Mouse (Mus musculus) spleen, adult 2 months (tissue): ENCODE results near the gene Numb. TPM values are rescaled to one million over a fixed set of nuclear protein-coding genes. Genes with fewer than 3 reads are reported as not detected.

Source experiments
- DNase-seq, 2 experiments: peaks; one replicate each; pipeline versions ENCODE4 v3.0.0 to v3.0.0-alpha.2; 2012 to 2021; ENCODE audit warnings: low spot score in 2 of 2, low read depth in 1 of 2
- H3K27ac ChIP-seq: fragments of 200-500 bp; 2 replicates; pipeline ENCODE4 v1.5.1; 2012; ENCODE audit warnings: low read length, inconsistent platforms; ENCODE audit not compliant: insufficient read depth
- H3K27me3 ChIP-seq: fragments of 200-500 bp; 2 replicates; pipeline ENCODE4 v1.6.1; 2012; ENCODE audit warnings: mild to moderate bottlenecking, moderate library complexity, low read length, inconsistent platforms; ENCODE audit not compliant: control insufficient read depth, insufficient read depth
- H3K36me3 ChIP-seq: fragments of 200-500 bp; 2 replicates; pipeline ENCODE4 v1.6.1; 2012; ENCODE audit warnings: mild to moderate bottlenecking, low read length, inconsistent platforms; ENCODE audit not compliant: control insufficient read depth, insufficient read depth
- H3K4me1 ChIP-seq: fragments of 200-500 bp; 2 replicates; pipeline ENCODE4 v1.6.1; 2011; ENCODE audit warnings: inconsistent platforms; ENCODE audit not compliant: control insufficient read depth, insufficient read depth, insufficient read length
- H3K4me3 ChIP-seq: fragments of 200-500 bp; 2 replicates; pipeline ENCODE4 v1.5.1; 2011; ENCODE audit warnings: mild to moderate bottlenecking, inconsistent platforms; ENCODE audit not compliant: insufficient read depth, insufficient read length; ENCODE audit errors: extremely low read depth
- CTCF ChIP-seq: fragments of 200-500 bp; IDR thresholded peaks from 2 replicates; pipeline ENCODE4 v1.5.1; 2011; ENCODE audit warnings: mild to moderate bottlenecking, inconsistent platforms; ENCODE audit not compliant: insufficient read depth, insufficient read length, insufficient replicate concordance; ENCODE audit errors: extremely low read depth
- POLR2A ChIP-seq: fragments of 200-500 bp; IDR thresholded peaks from 2 replicates; pipeline ENCODE4 v1.6.1; 2011; ENCODE audit warnings: low read depth, low read length, inconsistent platforms
- WGBS: fragments of 180-500 bp; shearing (Covaris S2); methylation state at CpG from one replicate; pipeline ENCODE4 v1.1.7; 2018; 5-methylcytosine and 5-hydroxymethylcytosine counted together
- polyA plus RNA-seq: library from polyadenylated mRNA; depleted of rRNA; stranded (reverse); fragments of >200 nt; gene quantifications from 2 replicates; pipeline ENCODE4 v1.2.3, GENCODE M21; 2012

Numb gene
- polyA plus RNA-seq, 1 experiment = 24.5 TPM

DNA sequence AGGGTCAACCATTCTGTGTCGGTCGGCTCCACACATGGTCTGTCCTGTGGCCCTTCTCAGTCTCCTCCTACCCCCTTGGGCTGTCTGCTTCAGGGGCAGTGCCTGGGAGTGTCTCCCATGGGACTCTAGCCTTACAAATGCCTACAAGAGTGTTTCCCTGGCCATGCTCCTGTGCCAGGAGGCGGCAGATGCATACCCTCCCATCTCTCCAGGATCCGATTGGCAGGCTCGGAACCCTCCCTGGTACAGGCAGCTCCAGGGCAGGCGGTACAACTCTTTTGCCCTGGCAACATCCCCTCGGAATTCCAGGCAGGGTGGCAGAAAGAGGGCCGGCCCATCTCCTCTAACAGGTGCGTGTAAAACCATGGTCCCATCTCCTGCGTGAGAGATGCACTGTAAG lies 139.1 kb downstream of the Numb start:
- Histone ChIP-seq H3K27ac (no peak overlapping the region), H3K27me3 (no peaks in the 10 kb centered on the region), H3K4me3 (no peak overlapping the region), H3K36me3 (no peaks in the 10 kb centered on the region), H3K4me1 (no peaks in the 10 kb centered on the region)
- no peak for DNase-seq
- 89% methylated on average over 10 of the region's 10 CpGs for WGBS
- no peak for TF ChIP-seq CTCF
- TF ChIP-seq POLR2A = no peak

DNA sequence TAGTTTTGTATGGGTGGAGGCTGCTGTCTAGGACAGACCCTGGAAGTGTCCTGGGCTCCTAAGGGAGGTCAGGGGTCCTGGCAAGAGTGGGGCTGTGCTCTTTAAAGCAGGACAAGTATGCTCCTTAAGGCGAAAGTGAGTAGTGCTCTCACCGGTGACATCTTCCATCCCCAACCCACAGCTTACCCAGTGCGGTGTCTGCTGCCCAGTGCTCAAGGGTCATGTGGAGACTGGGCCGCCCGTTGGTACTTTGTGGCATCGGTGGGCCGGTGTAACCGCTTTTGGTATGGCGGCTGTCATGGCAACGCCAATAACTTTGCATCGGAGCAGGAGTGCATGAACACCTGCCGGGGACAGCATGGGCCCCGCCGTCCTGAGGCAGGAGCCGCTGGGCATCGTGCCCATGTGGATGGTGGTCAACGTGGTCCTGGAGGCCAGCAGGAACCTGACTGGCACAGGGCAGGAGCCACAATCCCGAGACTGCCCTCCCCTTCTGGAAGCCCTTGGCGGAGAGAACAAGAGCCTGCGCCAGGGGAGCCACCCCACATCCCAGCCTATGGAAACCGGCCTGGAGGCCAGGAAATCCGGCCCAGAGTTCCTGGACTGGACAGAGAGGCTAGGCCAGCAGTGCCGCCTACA lies 140.0 kb downstream of the Numb start:
- H3K4me1 ChIP-seq = no peaks in the 10 kb centered on the region
- 85% methylated on average over 23 of the region's 23 CpGs for WGBS
- H3K27ac ChIP-seq = no peak overlapping the region
- no peaks in the 10 kb centered on the region for H3K27me3 ChIP-seq
- no peak for DNase-seq
- no peak overlapping the region for H3K4me3 ChIP-seq
- H3K36me3 ChIP-seq = no peaks in the 10 kb centered on the region
- TF ChIP-seq POLR2A (no peak), CTCF (no peak)

GRCm38 (mm10) chr12:83781204-83781603 lies 140.5 kb downstream of the Numb start:
- DNase-seq = no peak
- Histone ChIP-seq H3K4me1 (no peaks in the 10 kb centered on the region), H3K4me3 (no peak overlapping the region), H3K27me3 (no peaks in the 10 kb centered on the region), H3K36me3 (no peaks in the 10 kb centered on the region), H3K27ac (no peak overlapping the region)
- WGBS = 93% methylated on average over 7 of the region's 7 CpGs
- TF ChIP-seq POLR2A = no peak
- no peak for TF ChIP-seq CTCF

- Histone ChIP-seq H3K27ac (no peak overlapping the region), H3K4me3 (no peak overlapping the region), H3K27me3 (no peaks in the 10 kb centered on the region), H3K36me3 (no peaks in the 10 kb centered on the region), H3K4me1 (no peaks in the 10 kb centered on the region)
- 87% methylated on average over 3 of the region's 3 CpGs for WGBS
- TF ChIP-seq POLR2A (no peak), CTCF (no peak)
- DNase-seq = no peak
Observed at GRCm38 (mm10) chr12:83780181-83780580, 141.6 kb downstream of the Numb start.

DNA sequence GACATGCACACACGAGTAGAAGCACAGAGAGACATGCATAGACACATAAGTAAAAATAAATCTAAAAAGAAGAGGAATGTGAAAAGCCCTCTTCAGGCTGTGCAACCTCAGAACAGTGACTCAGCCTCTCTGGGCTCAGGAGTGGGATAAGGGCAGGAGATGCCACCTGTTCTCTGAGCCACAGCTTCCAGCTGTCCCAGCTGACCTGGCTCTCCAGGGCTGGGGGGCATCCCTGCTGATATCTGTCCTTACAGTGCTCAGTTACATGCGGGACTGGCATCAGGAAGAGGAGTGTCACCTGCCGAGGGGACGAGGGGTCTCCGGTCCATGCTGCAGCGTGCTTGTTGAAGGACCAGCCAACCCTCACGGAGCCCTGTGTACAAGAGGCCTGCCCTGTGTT lies 145.0 kb downstream of the Numb start:
- Histone ChIP-seq H3K4me1 (no peaks in the 10 kb centered on the region), H3K4me3 (no peak overlapping the region), H3K36me3 (no peaks in the 10 kb centered on the region), H3K27me3 (no peaks in the 10 kb centered on the region), H3K27ac (no peak overlapping the region)
- no peak for TF ChIP-seq CTCF
- no peak for TF ChIP-seq POLR2A
- DNase-seq = no peak
- 93% methylated on average over 7 of the region's 7 CpGs for WGBS

DNA sequence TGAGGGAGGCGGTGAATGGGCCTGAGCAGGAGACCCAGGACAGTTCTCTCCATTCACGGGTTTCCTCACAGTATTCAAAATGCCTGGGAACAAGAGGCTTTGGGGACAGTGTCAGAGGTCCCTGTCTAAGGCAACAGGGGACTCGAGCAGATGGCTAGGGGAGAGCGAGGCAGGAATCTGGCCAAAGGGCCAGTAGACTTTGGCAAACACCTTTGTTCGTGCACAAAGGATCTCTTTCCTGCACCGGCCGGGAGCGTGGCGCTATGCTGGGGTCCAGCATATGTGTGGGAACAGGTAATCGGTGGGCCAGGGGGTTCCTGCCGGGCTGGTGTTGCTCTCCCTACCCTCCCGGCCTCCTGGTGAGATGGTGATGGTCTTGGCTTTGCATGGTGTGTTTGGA lies 146.1 kb downstream of the Numb start:
- no peak for DNase-seq
- Histone ChIP-seq H3K4me1 (no peaks in the 10 kb centered on the region), H3K27me3 (no peaks in the 10 kb centered on the region; the same call in 1 of the 2 replicates), H3K36me3 (no peaks in the 10 kb centered on the region), H3K27ac (no peak overlapping the region), H3K4me3 (no peak overlapping the region)
- 91% methylated on average over 12 of the region's 12 CpGs for WGBS
- TF ChIP-seq CTCF (no peak), POLR2A (no peak)

- Histone ChIP-seq H3K4me3 (no peak overlapping the region), H3K4me1 (no peaks in the 10 kb centered on the region), H3K27ac (no peak overlapping the region), H3K27me3 (no peaks in the 10 kb centered on the region; the same call in 1 of the 2 replicates), H3K36me3 (no peaks in the 10 kb centered on the region)
- TF ChIP-seq CTCF (peak; percentile 48; the same call in 1 of the 2 replicates), POLR2A (no peak)
- DNase-seq = peak in 1 of 2 experiments; percentile 7
- 12% methylated on average over 25 of the region's 25 CpGs for WGBS
Observed at GRCm38 (mm10) chr12:83770418-83771256, 151.1 kb downstream of the Numb start.
